Mouse (Mus musculus) C2C12 (cell line): ENCODE measurements around the gene Prss53. TPM values are rescaled to one million over a fixed set of nuclear protein-coding genes. Genes with fewer than 3 reads are reported as not detected.

Source experiments
- H3K27me3 ChIP-seq: one replicate; pipeline ENCODE4 v1.6.1; 2011; ENCODE audit not compliant: control insufficient read depth, insufficient read depth, insufficient read length
- H3K36me3 ChIP-seq: one replicate; pipeline ENCODE4 v1.6.1; 2011; ENCODE audit not compliant: control insufficient read depth, insufficient read depth
- H3K4me3 ChIP-seq: one replicate; pipeline ENCODE4 v1.5.1; 2011; ENCODE audit warnings: mild to moderate bottlenecking, control low read depth; ENCODE audit not compliant: poor library complexity, insufficient read depth, severe bottlenecking
- H3K79me2 ChIP-seq: one replicate; pipeline ENCODE4 v1.6.1; 2011; ENCODE audit not compliant: control insufficient read depth, insufficient read depth
- H3K79me3 ChIP-seq: one replicate; pipeline ENCODE4 v1.6.1; 2011; ENCODE audit warnings: low read depth, control low read depth
- H3ac ChIP-seq: one replicate; pipeline ENCODE3; 2011; ENCODE audit warnings: low read depth; ENCODE audit not compliant: control insufficient read depth, insufficient read length
- CEBPB ChIP-seq: IDR thresholded peaks from one replicate; pipeline ENCODE4 v1.6.1; 2011; ENCODE audit warnings: low read depth, mild to moderate bottlenecking, control low read depth, moderate library complexity
- CTCF ChIP-seq: IDR thresholded peaks from one replicate; pipeline ENCODE4 v1.5.1; 2011; ENCODE audit not compliant: control insufficient read depth, insufficient read depth, insufficient read length
- FOSL1 ChIP-seq: IDR thresholded peaks from one replicate; pipeline ENCODE4 v1.8.0; 2011; ENCODE audit warnings: mild to moderate bottlenecking, low read length; ENCODE audit not compliant: poor library complexity, insufficient read depth, severe bottlenecking
- MAX ChIP-seq: IDR thresholded peaks from one replicate; pipeline ENCODE4 v1.6.1; 2011; ENCODE audit warnings: mild to moderate bottlenecking, control low read depth
- MYOD1 ChIP-seq: IDR thresholded peaks from one replicate; pipeline ENCODE4 v1.6.1; 2011; ENCODE audit warnings: low read depth; ENCODE audit not compliant: control insufficient read depth, insufficient read length
- MYOG ChIP-seq: IDR thresholded peaks from one replicate; pipeline ENCODE4 v1.6.1; 2011; ENCODE audit not compliant: control insufficient read depth, insufficient read length; ENCODE audit errors: extremely low read depth
- USF1 ChIP-seq: IDR thresholded peaks from one replicate; pipeline ENCODE4 v1.6.1; 2011; ENCODE audit warnings: low read depth, mild to moderate bottlenecking, control low read depth, moderate library complexity
- polyA plus RNA-seq: library from polyadenylated mRNA; unstranded; fragments of >200 nt; fragmentation: generic; extraction: Trizol; gene quantifications from one replicate; pipeline ENCODE4 v1.2.1, GENCODE M21; 2012; ENCODE audit warnings: missing spikeins

Gene Prss53
- polyA plus RNA-seq, 1 experiment = 0.50 TPM

GRCm38 (mm10) chr7:127919290-127919689 lies 28.5 kb upstream of the Prss53 start:
- Histone ChIP-seq H3K79me2 (no peaks in the 10 kb centered on the region), H3K27me3 (no peaks in the 10 kb centered on the region), H3K79me3 (no peaks in the 10 kb centered on the region), H3K4me3 (no peak overlapping the region), H3K36me3 (peaks cover 10% of the 10 kb centered on the region), H3ac (no peak overlapping the region)
- TF ChIP-seq MYOD1 = no peak
- no peak for TF ChIP-seq CEBPB
- no peak for TF ChIP-seq FOSL1
- TF ChIP-seq MYOG = no peak
- no peak for TF ChIP-seq CTCF
- no peak for TF ChIP-seq MAX
- TF ChIP-seq USF1 = no peak

GRCm38 (mm10) chr7:127918203-127918602 lies 27.4 kb upstream of the Prss53 start:
- H3ac ChIP-seq = no peak overlapping the region
- H3K4me3 ChIP-seq = no peak overlapping the region
- peaks cover 2% of the 10 kb centered on the region for H3K79me2 ChIP-seq
- H3K79me3 ChIP-seq = no peaks in the 10 kb centered on the region
- TF ChIP-seq MAX (no peak), CTCF (no peak), FOSL1 (no peak), CEBPB (no peak), USF1 (no peak), MYOG (no peak), MYOD1 (no peak)
- no peaks in the 10 kb centered on the region for H3K27me3 ChIP-seq
- peaks cover 10% of the 10 kb centered on the region for H3K36me3 ChIP-seq

GRCm38 (mm10) chr7:127915293-127915692 lies 24.5 kb upstream of the Prss53 start:
- Histone ChIP-seq H3K27me3 (no peaks in the 10 kb centered on the region), H3K79me2 (peaks cover 7% of the 10 kb centered on the region), H3K36me3 (peaks cover 10% of the 10 kb centered on the region), H3ac (no peak overlapping the region), H3K79me3 (no peaks in the 10 kb centered on the region), H3K4me3 (no peak overlapping the region)
- TF ChIP-seq CTCF (no peak), MYOD1 (no peak), USF1 (no peak), CEBPB (no peak)

GRCm38 (mm10) chr7:127912938-127913337 lies 22.2 kb upstream of the Prss53 start:
- TF ChIP-seq CEBPB (no peak), MAX (no peak), CTCF (no peak), USF1 (no peak), MYOG (no peak), FOSL1 (no peak)
- H3K27me3 ChIP-seq = no peaks in the 10 kb centered on the region
- peaks cover 7% of the 10 kb centered on the region for H3K79me2 ChIP-seq
- peak overlapping the region; percentile 7 for H3ac ChIP-seq
- H3K36me3 ChIP-seq = peaks cover 17% of the 10 kb centered on the region
- H3K4me3 ChIP-seq = peak overlapping the region; percentile 61
- H3K79me3 ChIP-seq = no peaks in the 10 kb centered on the region

- Histone ChIP-seq H3K79me2 (peaks cover 7% of the 10 kb centered on the region), H3K79me3 (no peaks in the 10 kb centered on the region), H3K4me3 (peak within 1 kb of the TSS; percentile 61), H3K36me3 (peaks cover 21% of the 10 kb centered on the region), H3ac (peak within 1 kb of the TSS; percentile 73), H3K27me3 (no peaks in the 10 kb centered on the region)
- TF ChIP-seq MYOD1 = no peak
- TF ChIP-seq USF1 = no peak
- TF ChIP-seq MAX = no peak
- TF ChIP-seq MYOG = no peak
- no peak for TF ChIP-seq CTCF
- no peak for TF ChIP-seq CEBPB
- no peak for TF ChIP-seq FOSL1
Observed at GRCm38 (mm10) chr7:127912190-127912871, 21.6 kb upstream of the Prss53 start, which contains the start of gene Kat8. TSS of gene Kat8 (plus strand) at chr7:127912516.
